Comparison of ENCODE assay signal across 13 mouse cellular contexts in the genomic region with DNA sequence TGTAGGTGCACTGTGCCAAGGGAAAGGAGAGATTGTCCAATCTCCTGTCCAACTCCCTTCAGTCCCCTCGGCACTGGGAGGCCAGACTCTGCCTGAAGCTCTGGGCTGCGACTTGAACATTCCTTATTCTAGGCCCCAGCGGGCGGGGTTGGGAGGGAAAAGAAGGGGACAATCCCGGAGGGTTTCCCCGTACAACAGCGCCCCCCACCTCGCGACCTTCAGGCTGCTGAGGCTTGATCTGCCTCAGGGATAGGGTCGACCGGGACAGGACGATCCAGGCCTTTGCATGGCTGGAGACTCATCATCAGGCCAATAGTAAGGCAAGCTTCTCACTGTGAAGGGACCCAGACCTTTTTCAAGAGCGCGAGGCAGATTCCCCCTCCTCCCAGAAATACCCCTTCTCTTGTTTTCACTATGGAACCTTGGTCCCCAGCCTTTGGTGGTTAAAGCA. TPM values are rescaled to one million over a fixed set of nuclear protein-coding genes. Genes with fewer than 3 reads are reported as not detected.
DNase-seq lines count a peak whose midpoint lies in the region; ATAC-seq and TF ChIP-seq lines count a peak whose summit lies in the region.
"Had no signal": no experiment of that assay in that cellular context is flagged by ENCODE, and none has a peak within 500 bp of the region (broad histone marks: within the 10 kb centered on the region; RNA-seq: fewer than 3 reads in every experiment).

No protein-coding gene starts in this region.

- TF ChIP-seq EP300 in stomach, postnatal 0 days (optimal IDR thresholded peaks at IDR 0.05), result no peak

- peaks cover 40% of the 10 kb centered on the region for H3K4me1 ChIP-seq in heart, embryonic 15.5 days (replicated peaks)
- no peaks in the 10 kb centered on the region for H3K4me1 ChIP-seq in stomach, embryonic 14.5 days (ENCODE audit: control insufficient read depth, insufficient read depth, low read length)
- 0 out of 2 replicates have a peak, but pooled peaks cover 3% of the 10 kb centered on the region for H3K4me1 ChIP-seq in stomach, postnatal 0 days (replicated peaks; ENCODE audit: control insufficient read depth, insufficient read depth)
- peaks cover 52% of the 10 kb centered on the region for H3K4me1 ChIP-seq in limb, embryonic 10.5 days
- H3K4me1 ChIP-seq: liver, embryonic 13.5 days had no signal

- H3K36me3 ChIP-seq in heart, embryonic 15.5 days, result no peaks in the 10 kb centered on the region
- no peaks in the 10 kb centered on the region for H3K36me3 ChIP-seq in stomach, embryonic 14.5 days (ENCODE audit: control insufficient read depth, insufficient read depth, low read length)
- no peaks in the 10 kb centered on the region for H3K36me3 ChIP-seq in stomach, postnatal 0 days (ENCODE audit: control insufficient read depth, insufficient read depth, low read length)
- H3K36me3 ChIP-seq in limb, embryonic 10.5 days, result no peaks in the 10 kb centered on the region
- H3K36me3 ChIP-seq: liver, embryonic 13.5 days had no signal

- H3K4me2 ChIP-seq in heart, embryonic 15.5 days, result no peak overlapping the region
- H3K4me2 ChIP-seq in stomach, embryonic 14.5 days (replicated peaks; ENCODE audit: low read depth, low read length), result no peak overlapping the region
- no peak overlapping the region for H3K4me2 ChIP-seq in stomach, postnatal 0 days (replicated peaks; ENCODE audit: low read depth)
- H3K4me2 ChIP-seq: liver, embryonic 13.5 days had no signal

- TF ChIP-seq CTCF in stomach, postnatal 0 days (IDR thresholded peaks at IDR 0.05; ENCODE audit: low read depth), result no peak
- TF ChIP-seq CTCF in layer of hippocampus, adult 2 months (conservative IDR thresholded peaks at IDR 0.05), result no peak

- no peak overlapping the region for H3K9ac ChIP-seq in heart, embryonic 15.5 days
- H3K9ac ChIP-seq in stomach, embryonic 14.5 days (replicated peaks; ENCODE audit: low read depth, low read length), result no peak overlapping the region
- no peak overlapping the region for H3K9ac ChIP-seq in stomach, postnatal 0 days (ENCODE audit: low read length)
- H3K9ac ChIP-seq: liver, embryonic 13.5 days had no signal

- H3K27ac ChIP-seq in heart, embryonic 15.5 days, result no peak overlapping the region
- H3K27ac ChIP-seq in stomach, embryonic 14.5 days (ENCODE audit: low read length), result no peak overlapping the region
- H3K27ac ChIP-seq in stomach, postnatal 0 days (replicated peaks), result no peak overlapping the region
- H3K27ac ChIP-seq in limb, embryonic 10.5 days, result peak overlapping the region; percentile 27; the same call in 1 of the 2 replicates
- H3K27ac ChIP-seq in layer of hippocampus, adult 2 months, result no peak overlapping the region
- H3K27ac ChIP-seq: liver, embryonic 13.5 days had no signal

- no peaks in the 10 kb centered on the region for H3K9me3 ChIP-seq in heart, embryonic 15.5 days (replicated peaks)
- no peaks in the 10 kb centered on the region for H3K9me3 ChIP-seq in stomach, embryonic 14.5 days (ENCODE audit: control insufficient read depth, low read depth, low read length)
- H3K9me3 ChIP-seq in stomach, postnatal 0 days (ENCODE audit: control insufficient read depth, low read length), result no peaks in the 10 kb centered on the region
- H3K9me3 ChIP-seq in limb, embryonic 10.5 days (replicated peaks), result no peaks in the 10 kb centered on the region
- H3K9me3 ChIP-seq: liver, embryonic 13.5 days had no signal

- peak overlapping the region; percentile 12; the same call in 1 of the 2 replicates for H3K4me3 ChIP-seq in heart, embryonic 15.5 days
- H3K4me3 ChIP-seq in stomach, embryonic 14.5 days (ENCODE audit: low read depth, low read length), result 0 out of 2 replicates have a peak overlapping the region, but pooled peaks have one; percentile 2
- no peak overlapping the region for H3K4me3 ChIP-seq in stomach, postnatal 0 days (ENCODE audit: low read depth, low read length)
- H3K4me3 ChIP-seq in limb, embryonic 10.5 days, result peak overlapping the region; percentile 61
- H3K4me3 ChIP-seq in layer of hippocampus, adult 2 months, result no peak overlapping the region
- H3K4me3 ChIP-seq: liver, embryonic 13.5 days had no signal

- H3K27me3 ChIP-seq in heart, embryonic 15.5 days, result peaks cover 98% of the 10 kb centered on the region
- peaks cover 75% of the 10 kb centered on the region for H3K27me3 ChIP-seq in stomach, embryonic 14.5 days (ENCODE audit: control insufficient read depth, insufficient read depth, low read length)
- peaks cover 28% of the 10 kb centered on the region for H3K27me3 ChIP-seq in stomach, postnatal 0 days (ENCODE audit: control insufficient read depth, insufficient read depth, low read length)
- H3K27me3 ChIP-seq in limb, embryonic 10.5 days (ENCODE audit: low read depth, poor library complexity, severe bottlenecking), result peaks cover 100% of the 10 kb centered on the region

- ATAC-seq in heart, embryonic 15.5 days (replicated peaks; ENCODE audit: insufficient number of reproducible peaks, insufficient read depth, low FRiP score, low read depth), result no peak
- ATAC-seq in stomach, embryonic 14.5 days (ENCODE audit: insufficient number of reproducible peaks, insufficient read depth, low FRiP score, low read depth), result no peak
- ATAC-seq in stomach, postnatal 0 days (ENCODE audit: low FRiP score, low TSS enrichment), result no peak
- no peak for ATAC-seq in granulocyte monocyte progenitor cell, adult 5-6 weeks (replicated peaks; ENCODE audit: poor library complexity, severe bottlenecking)

- DNase-seq in heart, adult 9 months (ENCODE audit: low spot score in 2 of 2), result no peak
- DNase-seq in stomach, postnatal 0 days (ENCODE audit: low spot score), result no peak
- peak; percentile 72 for DNase-seq in limb, embryonic 10.5 days (ENCODE audit: low spot score)
- no peak for DNase-seq in layer of hippocampus, adult 2 months (ENCODE audit: low spot score in 2 of 2)
- DNase-seq in adrenal gland, postnatal 10 days, result no peak
- DNase-seq: B cell, adult 2 months; gastrocnemius, postnatal 10 days; liver, embryonic 13.5 days; thymus, adult 18-20 months had no signal

- 2% methylated on average over 14 of the region's 14 CpGs for whole genome bisulfite sequencing in heart, embryonic 15.5 days
- WGBS in stomach, embryonic 14.5 days, result 0% methylated on average over 14 of the region's 14 CpGs
- WGBS in stomach, postnatal 0 days, result 4% methylated on average over 14 of the region's 14 CpGs
- WGBS in limb, embryonic 10.5 days, result 0% methylated on average over 14 of the region's 14 CpGs

RNA-seq across cellular contexts. Expression of gene Dlx5, which starts 3.0 kb away (rescaled TPM):
- 1.0 and 1.3 TPM in 2 replicates for polyA plus RNA-seq in heart, embryonic 15.5 days (2015; fragmentation: Nextera tagmentation; extraction: Ambion mirVana)
- polyA plus RNA-seq in stomach, embryonic 14.5 days (2014; fragmentation: Nextera tagmentation; extraction: Ambion mirVana), result 6.6 and 6.7 TPM in 2 replicates
- 6.2 and 7.1 TPM in 2 replicates for polyA plus RNA-seq in stomach, postnatal 0 days (2015; fragmentation: Nextera tagmentation; extraction: Ambion mirVana)
- polyA plus RNA-seq in limb, embryonic 10.5 days (2016; fragmentation: Nextera tagmentation; extraction: Ambion mirVana), result 9.3 and 10.8 TPM in 2 replicates
- 1 to 10 TPM; 4.3 to 6.1 TPM for total RNA-seq in layer of hippocampus, adult 2 months (2021)
- total RNA-seq in adrenal gland, postnatal 10 days (2021), result 1 to 10 TPM in 1 of 2 experiments, under 1 TPM in 1; 0.76 to 1.2 TPM
- not detected in 2 replicates for total RNA-seq in granulocyte monocyte progenitor cell, adult 5-6 weeks (2014; fragmentation: Nextera tagmentation)
- total RNA-seq in granulocyte monocyte progenitor cell, adult 5-6 weeks (2017), result not detected in 2 replicates
- total RNA-seq: common myeloid progenitor, adult 5-6 weeks had no signal
- polyA plus RNA-seq: liver, embryonic 13.5 days had no signal

RNA-seq across cellular contexts. Expression of gene Dlx6, which starts 15.7 kb away (rescaled TPM):
- 0.19 TPM in 1 of 2 replicates, not detected in the other for polyA plus RNA-seq in heart, embryonic 15.5 days (2015; fragmentation: Nextera tagmentation; extraction: Ambion mirVana)
- 0.15 and 0.42 TPM in 2 replicates for polyA plus RNA-seq in stomach, embryonic 14.5 days (2014; fragmentation: Nextera tagmentation; extraction: Ambion mirVana)
- polyA plus RNA-seq in stomach, postnatal 0 days (2015; fragmentation: Nextera tagmentation; extraction: Ambion mirVana), result 0.12 TPM in 1 of 2 replicates, not detected in the other
- 0.41 and 0.60 TPM in 2 replicates for polyA plus RNA-seq in limb, embryonic 10.5 days (2016; fragmentation: Nextera tagmentation; extraction: Ambion mirVana)
- total RNA-seq in layer of hippocampus, adult 2 months (2021), result 1 to 10 TPM; 7.5 to 8.5 TPM
- total RNA-seq in adrenal gland, postnatal 10 days (2021), result under 1 TPM in 1 of 2 experiments, not detected in 1; 0.57 TPM
- total RNA-seq in granulocyte monocyte progenitor cell, adult 5-6 weeks (2014; fragmentation: Nextera tagmentation), result not detected in 2 replicates
- not detected in 2 replicates for total RNA-seq in granulocyte monocyte progenitor cell, adult 5-6 weeks (2017)
- total RNA-seq: common myeloid progenitor, adult 5-6 weeks had no signal
- polyA plus RNA-seq: liver, embryonic 13.5 days had no signal

Comparison
In these comparisons a context has a peak if more than half of its experiments do, and no peak if none do; other contexts are left out.
1. H3K4me3 ChIP-seq: peak in heart, embryonic 15.5 days (single experiment), stomach, embryonic 14.5 days (single experiment) and limb, embryonic 10.5 days (single experiment); none in stomach, postnatal 0 days (single experiment) and layer of hippocampus, adult 2 months (single experiment).